Mouse (Mus musculus) induced T-regulatory cell, adult 2 months (primary cell): ENCODE results near the gene Ccdc13.

Source experiments
- DNase-seq: peaks from one replicate; pipeline ENCODE4 v3.0.0-alpha.2; 2012; ENCODE audit warnings: low read depth

Ccdc13 gene

GRCm38 (mm10) chr9:121838829-121839621 is at the start of gene Ccdc13:
Gene Ccdc13 (minus strand): TSS chr9:121839461.
- DNase-seq, result peak; percentile 38

GRCm38 (mm10) chr9:121882015-121882457 is 42.8 kb upstream of the Ccdc13 start:
- DNase-seq, result peak; percentile 14

- DNase-seq, result no peak
Measured at GRCm38 (mm10) chr9:121881301-121881700, 42.0 kb upstream of the Ccdc13 start.

- DNase-seq, result peak; percentile 76
Measured at GRCm38 (mm10) chr9:121880840-121881239, 41.6 kb upstream of the Ccdc13 start.

GRCm38 (mm10) chr9:121877052-121877740 is 37.9 kb upstream of the Ccdc13 start:
- DNase-seq, result peak; percentile 54

GRCm38 (mm10) chr9:121873578-121873977 is 34.3 kb upstream of the Ccdc13 start:
- no peak for DNase-seq

- DNase-seq, result no peak
Measured at GRCm38 (mm10) chr9:121872062-121872683, 32.9 kb upstream of the Ccdc13 start.

GRCm38 (mm10) chr9:121869973-121870515 is 30.8 kb upstream of the Ccdc13 start:
- DNase-seq, result no peak

- DNase-seq, result no peak
Measured at GRCm38 (mm10) chr9:121869432-121869831, 30.2 kb upstream of the Ccdc13 start.

GRCm38 (mm10) chr9:121868236-121868635 is 29.0 kb upstream of the Ccdc13 start:
- no peak for DNase-seq

GRCm38 (mm10) chr9:121867632-121868031 is 28.4 kb upstream of the Ccdc13 start:
- no peak for DNase-seq

GRCm38 (mm10) chr9:121865425-121866008 is 26.3 kb upstream of the Ccdc13 start:
- DNase-seq, result no peak

GRCm38 (mm10) chr9:121864837-121865236 is 25.6 kb upstream of the Ccdc13 start:
- DNase-seq, result no peak

GRCm38 (mm10) chr9:121860921-121861320 is 21.7 kb upstream of the Ccdc13 start:
- no peak for DNase-seq

- no peak for DNase-seq
Measured at GRCm38 (mm10) chr9:121859345-121859744, 20.1 kb upstream of the Ccdc13 start.

- no peak for DNase-seq
Measured at GRCm38 (mm10) chr9:121858153-121858488, 18.9 kb upstream of the Ccdc13 start, which contains the start of gene Higd1a. Gene Higd1a (minus strand): TSS chr9:121858362.

GRCm38 (mm10) chr9:121857474-121858152 is 18.4 kb upstream of the Ccdc13 start:
- DNase-seq, result peak; percentile 98

- peak; percentile 71 for DNase-seq
Measured at GRCm38 (mm10) chr9:121856649-121857416, 17.6 kb upstream of the Ccdc13 start.

- DNase-seq, result no peak
Measured at GRCm38 (mm10) chr9:121854246-121854645, 15.0 kb upstream of the Ccdc13 start.

- DNase-seq, result no peak
Measured at GRCm38 (mm10) chr9:121847842-121848241, 8.6 kb upstream of the Ccdc13 start.

GRCm38 (mm10) chr9:121847138-121847537 is 7.9 kb upstream of the Ccdc13 start:
- no peak for DNase-seq
